Mouse (Mus musculus) ES-CJ7 (cell line): ENCODE measurements around the gene Ankrd33b.

ENCODE experiments used
- DNase-seq: peaks from one replicate; pipeline ENCODE4 v3.0.0; 2011; ENCODE audit warnings: low read depth, low spot score

The Ankrd33b gene

DNA sequence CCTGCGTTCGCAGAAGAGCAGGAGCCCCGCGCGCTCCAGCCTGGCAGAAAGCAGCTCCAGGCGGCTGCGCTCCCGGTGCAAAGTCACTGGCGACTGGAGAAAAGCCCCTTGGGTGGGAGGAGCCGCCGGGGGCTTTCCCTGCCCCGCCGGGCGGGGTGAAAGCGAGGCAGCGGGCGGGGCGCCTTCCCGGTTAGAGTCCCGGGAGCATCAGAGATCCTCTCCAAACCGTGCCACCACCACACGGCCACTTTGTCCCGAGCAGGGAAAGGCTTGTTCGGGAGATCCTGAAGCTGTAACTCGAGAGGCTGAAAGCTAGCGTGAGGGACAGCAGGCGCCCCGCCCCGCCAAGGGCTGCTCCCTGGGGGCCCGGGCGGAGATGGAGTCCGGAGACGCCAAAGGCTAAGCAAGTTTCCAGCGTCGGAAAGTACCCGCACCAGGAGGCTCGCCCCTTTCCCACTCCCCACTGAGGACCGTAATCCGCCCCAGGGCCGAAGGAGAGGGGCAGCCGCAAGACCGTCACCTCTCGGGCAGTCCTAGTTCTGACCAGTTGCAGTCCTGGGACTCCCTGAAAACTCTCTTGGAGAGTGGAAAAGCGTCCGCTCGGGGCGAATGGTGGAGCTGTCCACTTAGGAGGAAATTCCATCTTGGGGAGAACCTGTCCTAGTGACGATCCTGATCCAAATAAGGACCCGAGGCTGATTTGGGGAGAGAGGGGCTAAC is at the start of gene Ankrd33b:
TSS of gene Ankrd33b (minus strand) at position 246 of the 720 bp plus-strand sequence.
- peak; percentile 46 for DNase-seq

DNA sequence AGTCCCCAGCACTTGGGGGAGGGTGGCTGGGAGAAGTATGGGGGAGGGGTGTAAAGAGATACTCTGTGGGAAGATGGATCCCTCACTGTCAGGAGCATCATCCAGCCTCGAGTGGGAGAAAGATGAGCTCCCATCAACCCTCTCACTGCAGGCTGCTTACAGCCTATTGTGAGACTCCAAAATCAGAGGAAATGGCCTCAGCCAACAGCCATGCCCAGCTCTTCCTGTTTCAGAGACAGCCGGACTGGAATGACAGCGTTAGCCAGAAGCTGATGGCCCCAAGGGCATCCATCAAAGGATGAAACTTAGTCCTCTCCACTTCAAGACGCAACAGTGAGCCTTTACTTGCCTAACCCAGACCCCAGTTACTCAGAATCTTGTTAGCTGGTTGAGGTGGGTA is 47.7 kb upstream of the Ankrd33b start:
- DNase-seq: peak; percentile 32

DNA sequence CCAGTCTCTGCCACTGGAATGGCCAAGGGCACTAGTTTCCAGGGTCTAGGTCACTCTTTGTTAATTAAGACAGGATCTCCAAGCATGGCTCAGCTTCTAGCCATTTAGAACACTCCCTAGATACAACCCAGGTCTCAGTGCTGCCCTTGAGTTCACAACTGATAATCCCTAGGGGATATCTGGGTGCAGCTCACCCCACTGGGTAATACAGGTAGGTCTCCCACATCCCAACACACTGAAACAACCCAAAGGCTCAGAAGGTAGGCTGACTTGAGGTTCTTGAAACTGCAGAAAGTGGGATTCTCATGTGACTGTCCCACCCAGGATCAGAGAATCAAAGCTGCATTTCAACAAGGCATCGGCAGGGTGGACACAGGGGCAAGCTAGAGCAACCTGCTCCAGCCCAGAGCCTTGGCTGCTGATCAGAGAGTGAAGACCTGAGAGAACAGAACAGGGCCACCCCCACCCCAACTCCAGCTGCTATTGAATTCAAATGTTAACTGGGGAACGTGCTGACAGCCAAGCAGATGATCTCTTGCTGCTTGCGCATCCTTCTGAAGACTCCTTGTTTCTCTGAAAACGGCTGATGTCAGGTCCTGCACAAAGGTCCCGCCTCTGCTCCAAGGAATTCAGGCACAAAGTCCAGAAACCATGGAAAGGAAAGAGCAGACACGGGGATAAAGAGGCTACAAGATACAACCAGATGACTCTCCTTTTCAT is 46.8 kb upstream of the Ankrd33b start:
- peak; percentile 54 for DNase-seq

DNA sequence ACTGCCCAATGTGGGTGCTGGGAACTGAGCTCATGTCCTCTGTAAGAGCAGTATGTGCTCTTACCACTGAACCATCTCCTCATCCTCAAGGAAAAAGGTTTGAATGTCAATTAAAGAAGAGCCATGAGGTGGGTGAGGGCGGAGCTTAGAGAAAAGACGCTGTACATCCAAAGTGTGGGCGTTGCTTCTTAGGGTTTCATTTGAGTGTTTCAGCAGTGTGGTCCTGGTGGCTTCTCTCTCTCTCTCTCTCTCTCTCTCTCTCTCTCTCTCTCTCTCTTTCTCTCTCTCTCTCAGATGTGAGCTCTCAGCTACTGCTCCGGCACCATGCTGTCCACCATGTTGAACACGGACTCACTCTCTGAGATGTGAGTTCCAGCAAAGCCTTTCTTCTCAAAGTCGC is 46.1 kb upstream of the Ankrd33b start:
- DNase-seq: peak; percentile 41

DNA sequence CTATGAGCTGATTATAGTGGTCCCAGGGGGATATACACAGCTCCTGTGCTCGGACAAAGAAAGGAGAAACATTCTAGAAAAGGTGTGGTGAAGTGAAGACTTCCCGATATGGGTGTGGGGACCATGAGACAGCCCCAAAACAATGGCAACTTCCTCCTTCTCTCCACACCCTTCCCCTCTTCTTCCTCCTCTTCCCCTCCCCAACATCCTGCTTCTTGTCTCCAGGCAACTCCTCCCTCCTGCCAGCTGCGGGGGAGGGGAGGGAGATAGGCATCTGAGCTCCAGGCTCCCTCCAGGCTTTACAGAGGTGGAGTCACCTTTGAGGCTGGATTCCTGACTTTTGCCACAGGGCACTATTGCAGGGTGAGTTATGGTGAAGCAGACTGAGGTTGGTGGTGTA is 45.4 kb upstream of the Ankrd33b start:
- DNase-seq: peak; percentile 88

DNA sequence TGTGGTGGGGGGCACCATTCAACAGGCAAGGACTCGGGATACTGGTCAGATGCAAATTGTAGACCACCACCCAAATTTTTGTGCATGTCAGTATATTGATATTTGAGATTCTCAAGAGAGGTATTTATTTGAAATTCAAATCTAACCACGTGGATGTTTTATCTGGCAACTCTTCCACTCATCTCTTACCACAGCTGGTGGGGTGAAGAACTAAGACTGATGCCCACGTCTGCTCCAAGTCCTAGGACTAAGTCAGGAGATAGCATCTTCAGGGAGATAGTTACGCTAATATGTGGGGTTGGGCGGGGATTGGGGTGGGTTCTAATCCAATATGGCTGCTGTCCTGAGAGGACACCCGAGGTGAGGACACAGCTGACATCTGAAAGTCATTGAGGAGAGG is 44.9 kb upstream of the Ankrd33b start:
- DNase-seq: no peak

DNA sequence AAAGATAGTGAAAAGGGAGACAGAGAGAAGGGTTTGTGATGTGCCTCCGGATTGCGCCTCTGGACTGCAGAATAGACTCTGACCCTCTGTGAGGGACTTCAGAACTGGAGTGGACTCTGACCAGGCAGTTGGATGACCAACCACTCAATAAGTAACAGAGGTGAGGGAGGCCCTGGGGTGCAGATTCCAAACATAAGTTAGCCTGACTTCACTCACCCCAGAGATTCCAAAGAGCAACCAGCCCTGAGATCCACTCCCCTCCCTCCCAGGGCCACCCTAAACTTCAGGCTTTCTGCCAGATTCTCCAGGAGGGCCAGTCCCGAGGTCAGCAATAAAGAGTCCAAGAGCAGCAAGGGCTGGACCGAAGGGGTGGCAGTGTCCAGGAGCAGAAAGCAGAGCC is 40.0 kb upstream of the Ankrd33b start:
- no peak for DNase-seq

DNA sequence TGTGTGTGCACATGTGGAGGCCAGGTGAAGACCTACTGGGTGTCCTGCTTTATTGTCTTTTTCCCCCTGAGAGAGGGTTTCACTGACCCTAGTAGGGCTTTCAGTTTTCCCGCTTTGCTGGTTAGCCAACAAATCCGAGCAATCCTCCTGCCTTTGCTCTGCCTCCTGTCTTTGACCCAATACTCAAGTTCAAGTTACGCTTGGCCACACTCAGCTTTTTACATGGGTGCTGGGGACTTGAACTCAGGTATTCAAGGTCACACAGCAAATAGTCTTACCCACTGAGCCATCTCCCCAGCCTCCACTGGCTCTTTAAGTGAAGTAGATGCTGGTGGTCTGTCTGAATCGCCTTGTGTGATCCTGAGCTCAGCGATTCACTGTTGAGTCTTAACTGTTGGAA is 39.4 kb upstream of the Ankrd33b start:
- no peak for DNase-seq

DNA sequence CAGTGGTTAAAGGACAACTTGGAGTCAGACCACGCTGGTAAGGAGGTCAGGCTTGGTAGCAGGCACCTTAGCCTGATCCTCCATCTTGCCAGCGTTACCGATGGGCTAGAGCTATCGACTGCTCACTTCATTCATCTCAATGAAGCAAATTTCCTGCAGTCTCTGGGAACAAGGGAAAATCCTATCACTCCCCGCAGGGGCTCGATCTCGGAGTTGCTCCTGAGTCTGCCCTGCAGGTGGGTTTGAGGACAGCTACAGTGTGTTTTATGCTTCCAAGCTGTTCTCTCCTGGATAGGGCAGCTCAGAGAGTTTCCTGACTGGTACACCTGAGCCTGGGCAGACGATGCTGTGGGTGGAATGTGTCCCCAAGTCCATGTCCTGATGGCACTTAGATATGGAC is 36.8 kb upstream of the Ankrd33b start:
- peak; percentile 50 for DNase-seq

DNA sequence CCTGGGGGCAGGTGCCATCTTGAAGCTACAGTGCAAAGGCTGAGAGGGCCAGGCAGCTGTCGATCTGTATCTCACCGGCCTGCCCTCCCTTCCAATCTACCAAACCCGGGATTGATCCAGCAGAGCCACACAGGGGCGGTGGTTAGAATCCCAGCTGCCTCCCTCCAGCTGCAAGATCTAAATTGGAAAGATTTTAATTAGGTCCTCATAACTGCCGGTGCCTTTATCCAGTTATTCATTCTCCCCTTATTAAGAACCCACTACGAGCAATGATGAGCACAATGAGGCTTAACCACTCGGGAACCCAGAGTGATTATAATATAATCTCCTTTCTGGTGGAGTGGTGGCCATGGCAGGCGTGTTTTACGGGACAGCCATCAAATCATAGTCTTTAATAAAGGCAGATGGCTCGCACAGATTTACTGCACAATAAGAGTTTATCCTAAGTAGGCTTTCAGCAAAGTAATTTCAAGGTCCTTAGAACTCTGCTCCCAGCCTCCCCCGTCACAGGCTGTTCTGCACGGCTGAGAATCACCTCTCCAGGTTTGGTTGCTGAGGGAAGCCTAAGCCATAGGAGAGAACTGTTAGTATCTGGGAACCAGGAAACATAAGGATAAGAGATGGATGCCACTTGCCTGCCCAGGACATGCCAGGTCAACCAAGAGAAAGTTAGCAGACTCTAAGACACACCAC is 34.8 kb upstream of the Ankrd33b start:
- DNase-seq: no peak

DNA sequence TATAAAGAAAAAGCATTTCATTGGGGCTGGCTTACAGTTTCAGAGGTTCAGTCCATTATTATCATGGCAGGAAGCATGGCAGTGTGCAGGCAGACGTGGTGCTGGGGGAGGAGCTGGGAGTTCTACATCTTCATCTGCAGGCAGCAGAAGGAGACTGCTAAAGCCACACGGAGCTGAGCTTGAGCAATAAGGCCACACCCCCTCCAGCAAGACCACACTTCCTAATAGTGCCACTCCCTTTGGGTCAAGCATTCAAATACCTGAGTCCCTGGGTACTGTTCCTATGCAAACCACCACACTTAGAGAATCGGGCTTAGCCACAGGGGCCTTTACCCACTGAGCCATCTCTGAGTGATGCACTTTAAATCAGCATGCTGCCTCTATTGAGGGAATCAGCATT is 33.4 kb upstream of the Ankrd33b start:
- DNase-seq: peak; percentile 75

DNA sequence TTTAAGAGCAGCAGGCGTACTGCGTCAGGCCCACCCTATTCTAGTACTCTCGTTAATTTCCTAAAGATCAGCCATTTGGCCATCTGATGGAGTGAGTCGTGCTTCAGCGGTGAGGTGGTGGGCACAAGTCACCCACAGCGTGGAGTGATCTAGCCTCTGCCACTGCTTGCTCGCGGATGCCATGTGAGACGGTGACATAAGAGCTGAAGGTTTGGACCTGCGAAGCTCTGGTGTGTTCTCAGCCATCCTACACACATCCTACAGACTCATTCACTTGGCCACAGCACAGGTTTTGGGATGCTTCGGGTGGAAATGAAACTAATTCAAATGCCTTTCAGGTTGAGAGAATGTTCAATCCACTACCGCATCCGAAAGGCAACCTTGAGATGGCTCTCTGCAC is 31.2 kb upstream of the Ankrd33b start:
- DNase-seq: no peak

DNA sequence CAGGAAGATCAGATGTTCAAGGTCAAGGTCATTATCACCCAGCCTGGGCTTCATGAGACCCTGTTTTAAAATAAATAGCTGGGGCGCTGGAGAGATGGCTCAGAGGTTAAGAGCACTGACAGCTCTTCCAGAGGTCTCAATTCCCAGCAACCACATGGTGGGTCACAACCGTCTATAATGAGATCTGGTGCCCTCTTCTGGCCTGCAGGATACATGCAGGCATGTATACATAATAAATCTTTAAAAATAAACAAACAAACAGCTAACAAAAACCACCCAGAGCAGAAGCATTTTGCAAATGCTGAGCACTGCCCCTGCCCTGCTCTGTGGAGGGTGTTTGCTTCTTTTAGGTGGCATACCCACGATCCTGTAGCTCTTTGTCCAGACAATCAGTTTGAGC is 29.9 kb upstream of the Ankrd33b start:
- no peak for DNase-seq

DNA sequence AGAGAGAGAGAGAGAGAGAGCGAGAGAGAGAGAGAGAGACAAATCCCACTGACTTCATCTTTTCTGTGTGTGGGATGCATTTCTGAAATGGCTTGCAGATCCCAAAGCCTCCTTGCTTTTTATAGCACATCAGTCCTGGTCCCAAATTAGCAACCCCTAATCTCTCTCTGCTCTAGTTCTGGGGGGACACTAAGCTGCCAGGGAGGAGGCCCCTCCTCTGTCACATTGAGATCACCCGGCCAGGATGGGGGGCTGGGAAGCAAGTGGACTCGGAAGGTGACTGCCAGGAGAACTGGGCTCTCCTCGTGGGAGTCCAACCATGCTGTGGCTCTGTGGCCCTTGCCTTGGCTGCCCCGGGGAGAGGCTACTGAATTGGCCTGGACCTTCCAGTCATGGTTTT is 29.2 kb upstream of the Ankrd33b start:
- DNase-seq: no peak

DNA sequence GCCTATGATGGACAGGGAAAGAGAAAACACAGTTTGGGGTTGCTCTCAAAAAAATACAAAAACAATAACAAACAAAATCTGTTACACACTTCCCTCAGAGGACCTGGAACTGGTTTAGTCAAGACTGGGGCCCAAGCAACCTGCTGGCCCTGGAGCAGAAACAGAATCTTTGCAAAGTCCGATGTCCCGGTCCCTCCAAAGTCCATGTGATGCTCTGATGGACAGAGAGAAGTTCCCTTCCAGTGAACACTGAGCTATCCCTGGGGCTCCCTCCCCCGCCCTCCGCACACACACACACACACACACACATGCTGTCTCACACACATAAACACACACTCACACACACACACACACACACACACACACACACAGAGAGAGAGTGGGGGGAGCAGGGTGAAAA is 28.5 kb upstream of the Ankrd33b start:
- DNase-seq: no peak

DNA sequence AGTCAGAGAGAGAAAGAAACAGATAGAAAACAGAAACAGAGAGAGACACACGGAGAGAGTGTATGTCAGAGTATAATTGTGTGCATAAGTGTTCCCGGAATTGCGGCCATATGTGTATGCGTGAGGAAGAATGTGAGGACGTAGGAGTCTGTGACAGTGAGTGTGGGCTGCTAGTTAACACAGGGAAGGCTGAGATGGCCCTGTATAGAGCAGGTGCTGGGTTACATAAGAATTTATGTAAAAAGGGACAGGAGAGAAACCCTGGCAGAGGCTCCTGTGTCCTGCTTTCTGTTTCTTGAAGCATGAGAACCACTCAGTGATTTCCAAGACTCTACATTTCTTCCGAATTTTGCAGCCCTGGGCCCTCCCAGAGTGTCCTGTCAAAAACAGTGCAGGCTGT is 25.9 kb upstream of the Ankrd33b start:
- DNase-seq: no peak

DNA sequence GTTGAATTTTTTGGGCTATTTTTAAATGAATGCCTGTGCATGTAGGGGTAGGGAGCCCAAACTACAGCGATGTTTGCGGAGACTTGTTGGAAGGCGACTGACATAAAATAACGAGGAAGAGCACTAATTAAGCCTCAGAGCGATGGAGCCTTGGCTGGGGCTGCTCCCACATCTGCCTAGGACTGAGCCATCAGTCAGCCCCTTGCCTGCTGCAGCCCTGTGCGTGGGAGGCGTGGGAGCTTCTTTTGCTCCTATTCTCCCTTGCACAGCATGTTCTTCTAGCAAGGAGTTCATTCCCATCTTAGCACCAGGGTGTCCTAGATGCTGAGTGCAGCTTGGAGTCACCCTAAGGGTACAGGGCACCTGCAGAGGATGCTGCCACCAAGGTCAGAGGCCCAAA is 25.2 kb upstream of the Ankrd33b start:
- no peak for DNase-seq

DNA sequence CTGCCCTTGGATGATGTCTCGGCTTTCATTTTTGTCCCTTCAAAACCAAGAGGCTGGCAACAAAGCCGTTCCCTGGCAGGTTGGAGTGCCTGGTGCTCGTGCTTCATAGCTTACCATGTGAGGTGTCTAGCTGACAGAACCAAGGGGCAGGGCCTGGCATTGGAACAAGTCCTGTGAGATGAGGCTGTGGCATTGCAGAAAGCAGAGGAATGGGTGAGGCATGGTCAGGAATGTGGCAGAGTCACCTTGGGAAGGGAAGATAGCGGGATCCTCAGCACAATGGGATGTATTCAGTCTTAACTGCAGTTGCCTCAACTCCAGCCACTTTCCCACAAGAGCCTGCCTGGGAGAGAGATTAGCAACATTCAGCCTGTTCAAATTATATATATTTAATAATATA is 24.6 kb upstream of the Ankrd33b start:
- DNase-seq: no peak

DNA sequence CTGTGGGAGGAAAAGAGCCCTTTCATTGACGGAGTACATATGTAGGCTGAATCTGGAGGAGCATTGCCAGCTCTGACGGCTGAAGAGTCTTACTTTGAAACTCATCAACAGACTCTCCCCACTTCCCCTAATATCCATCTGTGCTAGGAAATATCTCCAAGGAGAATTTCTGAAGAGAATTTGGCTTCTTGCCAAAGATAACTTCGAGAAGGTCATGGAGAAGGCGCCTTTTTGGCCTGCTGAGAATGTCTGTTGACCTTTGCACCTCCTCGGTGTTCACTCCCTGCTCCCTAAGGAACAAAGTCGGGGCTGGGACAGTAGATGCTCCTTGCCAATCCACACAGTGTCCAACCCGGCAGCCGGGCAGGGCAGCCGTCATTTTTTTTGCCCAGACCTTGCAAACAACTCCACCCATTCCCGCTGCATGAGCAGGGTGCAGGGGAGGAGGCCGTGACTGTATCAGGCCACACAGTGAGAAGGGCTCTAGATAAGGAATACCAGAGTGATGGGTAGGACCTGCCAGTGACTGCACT is 14.5 kb upstream of the Ankrd33b start:
- peak; percentile 14 for DNase-seq

DNA sequence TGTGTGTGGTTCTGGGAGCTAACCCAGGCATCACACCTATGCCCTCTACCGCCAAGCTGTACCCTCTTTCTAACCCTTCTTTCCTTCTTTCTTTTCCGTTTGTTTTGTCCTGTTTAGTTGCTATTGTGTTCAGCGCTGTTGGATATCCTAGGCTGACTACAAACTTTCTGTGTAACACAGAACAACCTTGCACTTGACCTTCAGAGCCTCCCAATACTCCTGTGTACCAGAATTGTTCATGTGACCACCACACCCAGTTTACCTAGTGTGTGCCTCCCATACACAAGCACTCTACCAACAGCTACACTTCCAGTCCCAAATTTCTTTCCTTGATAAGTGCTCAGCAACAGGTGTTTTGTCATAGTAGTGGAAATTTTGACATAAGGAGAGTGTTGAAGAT is 11.9 kb upstream of the Ankrd33b start:
- DNase-seq: peak; percentile 51

DNA sequence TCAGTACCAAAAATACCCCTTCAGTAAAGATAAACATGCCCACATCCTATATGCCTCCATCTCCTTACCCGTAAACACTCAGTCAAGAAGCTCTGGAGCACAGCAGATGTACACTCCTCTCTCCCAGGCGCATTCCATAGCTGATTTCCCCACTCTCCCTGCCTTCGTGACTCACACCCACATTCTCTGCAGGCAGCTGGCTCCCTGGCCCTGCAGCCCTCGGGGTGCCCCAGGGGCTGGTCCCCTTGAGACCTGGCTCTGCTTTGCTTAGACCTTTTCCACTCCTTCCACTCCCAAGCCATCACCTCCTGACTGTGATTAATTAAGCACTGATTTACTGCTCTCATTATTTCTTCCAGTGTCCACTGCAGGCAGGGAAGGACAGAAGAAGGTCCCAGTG is 7.7 kb upstream of the Ankrd33b start:
- no peak for DNase-seq

DNA sequence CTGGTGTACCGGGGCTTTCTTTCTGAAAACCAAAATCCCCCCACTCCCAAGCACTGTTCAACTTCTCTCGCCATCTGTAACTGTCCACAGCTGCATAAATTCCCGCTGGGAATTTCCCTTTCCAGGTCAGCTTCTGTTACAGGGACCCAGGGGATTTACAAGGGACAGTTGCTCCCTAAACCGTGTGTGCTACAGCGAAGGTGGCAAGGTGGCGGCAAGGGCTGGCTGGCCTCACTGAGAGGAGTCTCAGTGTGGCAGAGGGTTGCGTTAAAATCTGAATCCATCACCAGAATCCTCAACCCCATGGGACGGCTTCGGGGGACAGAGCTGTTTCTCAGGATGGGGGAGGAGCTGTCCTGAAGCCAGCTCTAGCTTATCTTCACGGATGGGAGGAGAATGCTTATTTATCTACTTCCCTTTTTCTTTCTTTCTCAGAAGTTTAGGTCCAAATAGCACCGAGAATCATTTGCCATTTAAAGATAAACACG is 1.6 kb upstream of the Ankrd33b start:
- no peak for DNase-seq
